Mouse (Mus musculus) erythroblast, embryonic 14.5 days (primary cell): ENCODE data around the gene Islr2.

Source experiments
- GATA1 ChIP-seq: IDR thresholded peaks from 2 replicates; pipeline ENCODE4 v1.6.1; 2012; ENCODE audit warnings: low read length, inconsistent platforms, mixed read lengths
- TAL1 ChIP-seq: IDR thresholded peaks from 3 replicates; pipeline ENCODE4 v1.6.1; 2012; ENCODE audit warnings: low read length, inconsistent platforms, mixed read lengths

DNA sequence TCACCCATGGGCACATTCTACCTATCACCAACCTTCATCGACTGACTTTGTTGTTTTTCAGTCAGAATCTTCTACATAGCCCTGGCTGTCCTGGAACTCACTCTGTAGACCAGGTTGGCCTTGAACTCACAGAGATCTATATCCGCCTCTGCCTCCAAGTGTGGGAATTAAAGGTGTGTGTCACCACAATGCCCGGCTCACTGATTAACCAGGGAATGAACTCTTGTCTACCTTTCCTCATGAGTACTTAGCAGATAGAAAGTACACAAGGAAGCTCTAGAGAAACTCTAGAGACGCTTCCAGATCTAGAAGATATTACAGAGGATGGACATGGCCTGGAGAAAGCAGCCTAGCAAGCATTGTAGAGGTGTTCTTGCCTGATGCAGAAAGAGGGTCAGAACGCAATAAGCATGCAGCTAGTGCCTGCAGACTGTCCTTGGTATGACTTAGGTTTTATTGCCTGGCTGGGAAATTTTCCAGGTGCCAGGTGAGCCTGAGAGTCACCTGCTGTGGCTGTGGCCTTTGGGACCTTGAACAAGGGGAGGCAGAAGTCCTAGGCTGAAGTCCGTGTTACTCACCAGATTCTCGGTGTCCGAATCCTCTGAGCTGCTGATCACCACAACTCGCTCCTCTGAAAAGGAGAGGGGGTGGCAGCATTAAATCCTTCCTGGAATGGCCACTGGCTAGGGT is 24.8 kb upstream of the Islr2 start:
- no peak for TF ChIP-seq GATA1
- TF ChIP-seq TAL1 = no peak
